Mouse (Mus musculus): Measurements from ENCODE around the gene Arrdc1. TPM values are rescaled to one million over a fixed set of nuclear protein-coding genes. Genes with fewer than 3 reads are reported as not detected.

Arrdc1 gene
- 100 to 1,000 TPM; 127 to 131 TPM for total RNA-seq (2023)

DNA sequence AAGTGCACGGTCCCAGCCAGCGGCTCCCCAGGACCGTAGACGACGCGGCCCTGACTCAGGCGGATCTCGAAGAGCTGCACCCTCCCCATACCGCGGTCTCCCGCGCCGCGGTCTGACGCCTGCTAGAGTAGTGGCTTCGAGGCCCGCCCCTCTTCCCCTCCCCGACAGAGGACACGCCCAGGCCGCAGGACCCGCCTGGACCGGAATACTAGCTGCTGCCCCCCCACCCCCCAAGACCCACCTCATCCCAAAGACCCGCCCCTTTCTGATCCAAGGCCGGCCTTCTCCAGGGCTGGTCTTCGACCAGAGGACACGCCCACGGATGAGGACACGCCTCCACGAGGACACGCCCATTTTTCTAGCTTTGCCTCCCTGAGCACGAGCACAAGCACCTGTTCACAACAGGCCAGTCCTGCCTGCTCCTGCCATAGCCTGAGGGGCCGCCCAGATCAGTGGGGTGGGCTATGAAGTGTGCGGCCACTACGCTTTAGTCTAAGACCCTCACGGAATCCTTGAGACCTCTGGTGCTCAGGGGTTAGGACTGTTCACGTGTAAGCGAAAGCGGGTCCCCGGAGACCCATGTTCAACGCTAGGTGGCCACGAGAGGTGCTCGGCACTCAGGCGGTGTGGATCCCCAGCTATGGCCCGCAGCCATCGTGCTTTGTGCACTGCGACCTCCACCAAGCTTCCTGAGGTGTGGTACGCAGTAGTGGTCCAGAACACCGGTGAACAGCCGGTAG, at the start of gene Arrdc1:
TSS of gene Arrdc1 (minus strand) at position 196 of the 740 bp plus-strand sequence.

DNA sequence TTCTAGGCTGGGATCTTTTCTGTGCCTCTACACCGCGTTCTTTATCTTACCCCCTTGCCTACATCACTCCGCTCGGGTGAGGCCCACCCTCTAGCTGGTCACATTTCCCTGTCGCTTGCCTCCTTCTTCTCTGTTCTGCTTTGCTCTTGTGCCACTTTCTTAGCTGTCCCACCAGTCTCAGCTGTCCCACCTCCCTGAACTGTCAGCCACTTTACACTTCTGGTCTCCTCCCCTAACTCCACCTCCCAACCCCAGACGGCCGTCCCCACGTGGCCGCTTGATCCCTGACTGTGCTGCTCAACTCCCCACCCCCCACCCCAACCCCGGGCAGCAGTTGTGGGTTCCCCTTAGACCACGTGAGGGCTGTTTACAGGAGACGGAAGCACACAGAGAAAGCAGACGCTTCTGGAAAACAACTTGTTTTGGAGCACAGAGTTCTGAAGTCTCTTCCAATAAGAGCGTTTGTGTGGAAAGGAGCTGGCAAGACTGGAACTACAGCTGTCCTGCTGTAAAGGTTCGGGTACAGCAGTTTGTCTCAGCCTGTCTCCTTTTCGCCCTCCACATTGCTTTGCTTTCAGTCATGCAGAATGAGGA, 40.7 kb upstream of the Arrdc1 start, which contains the start of gene Pnpla7:
TSS of gene Pnpla7 (plus strand) at position 330 of the 594 bp plus-strand sequence.

DNA sequence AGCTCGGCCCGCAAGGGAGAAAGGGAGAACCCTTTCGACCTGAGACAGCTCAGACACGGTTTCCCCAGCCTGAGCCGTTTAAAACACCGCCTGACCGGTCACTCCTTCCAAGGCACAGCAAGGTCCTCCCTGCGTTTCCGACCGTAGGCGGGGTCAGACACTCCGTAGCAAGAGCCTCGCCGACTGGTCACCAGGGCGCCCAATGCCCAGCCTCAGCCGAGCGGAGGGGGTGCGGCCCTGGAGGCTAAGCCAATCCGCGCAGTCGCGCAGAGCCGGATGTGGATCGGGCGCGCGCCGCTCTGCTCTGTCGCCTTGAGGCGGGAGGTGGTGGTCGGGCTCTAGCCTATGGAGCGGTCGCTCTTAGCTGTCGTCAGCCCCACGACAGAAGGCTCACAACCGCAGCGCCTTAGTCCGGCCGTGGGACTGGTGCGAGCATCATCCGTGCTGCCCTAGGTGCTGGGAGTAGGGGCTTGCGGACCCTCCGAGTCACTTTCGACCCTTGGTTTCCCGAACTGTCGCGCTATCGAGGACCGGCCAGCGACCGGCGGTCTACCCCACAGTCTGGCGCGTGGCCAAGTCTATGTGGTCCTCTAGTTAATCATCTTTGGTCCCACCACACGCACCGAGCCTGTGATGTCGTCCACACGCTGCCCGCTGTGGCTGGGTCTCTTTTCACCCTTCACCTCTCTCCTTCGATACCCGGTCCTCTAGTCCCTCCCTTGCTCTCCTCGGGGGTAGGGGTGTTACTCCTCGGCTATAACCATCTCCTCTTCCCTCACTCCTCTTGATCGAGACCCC, 40.1 kb upstream of the Arrdc1 start, which contains the start of gene Mrpl41:
TSS of gene Mrpl41 (minus strand) at position 193 of the 798 bp plus-strand sequence.

DNA sequence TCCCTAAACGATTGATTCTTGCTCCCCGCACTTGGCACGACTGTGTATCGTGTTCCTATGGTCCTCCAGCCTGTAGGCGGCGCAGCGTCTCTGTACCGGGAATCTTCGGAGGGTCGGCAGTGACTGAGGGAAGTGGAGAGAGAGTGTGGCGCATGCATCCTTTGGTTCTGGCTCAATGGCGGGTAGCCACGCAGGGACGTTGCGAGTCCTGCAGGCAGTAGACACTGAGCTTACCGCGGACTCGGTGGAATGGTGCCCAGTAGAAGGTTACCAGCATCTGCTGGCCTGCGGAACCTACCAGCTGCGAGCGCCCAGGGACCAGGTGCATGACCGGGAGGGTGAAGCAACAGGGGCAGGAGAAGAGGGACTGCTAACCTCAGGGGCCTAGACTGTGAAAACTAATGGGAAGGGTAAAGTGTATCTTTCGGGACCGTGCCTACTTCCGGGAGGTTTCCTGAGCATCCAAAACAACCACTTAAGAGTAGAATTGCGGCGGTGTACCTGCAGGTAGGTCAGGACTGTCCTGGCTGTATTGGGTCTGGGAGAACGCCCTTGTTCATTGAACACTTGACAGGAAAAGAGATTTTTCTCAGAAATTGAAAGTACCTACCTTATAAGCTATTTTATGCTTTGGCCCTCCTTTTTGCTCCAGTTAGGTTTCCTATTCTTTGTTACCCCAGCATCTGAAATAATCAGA, 27.4 kb upstream of the Arrdc1 start, which contains the start of gene Dph7:
TSS of gene Dph7 (plus strand) at position 97 of the 697 bp plus-strand sequence.

GRCm38 (mm10) chr2:24949421-24950188, 14.6 kb upstream of the Arrdc1 start, which contains the start of gene Zmynd19:
Gene Zmynd19 (plus strand): TSS chr2:24949792.

DNA sequence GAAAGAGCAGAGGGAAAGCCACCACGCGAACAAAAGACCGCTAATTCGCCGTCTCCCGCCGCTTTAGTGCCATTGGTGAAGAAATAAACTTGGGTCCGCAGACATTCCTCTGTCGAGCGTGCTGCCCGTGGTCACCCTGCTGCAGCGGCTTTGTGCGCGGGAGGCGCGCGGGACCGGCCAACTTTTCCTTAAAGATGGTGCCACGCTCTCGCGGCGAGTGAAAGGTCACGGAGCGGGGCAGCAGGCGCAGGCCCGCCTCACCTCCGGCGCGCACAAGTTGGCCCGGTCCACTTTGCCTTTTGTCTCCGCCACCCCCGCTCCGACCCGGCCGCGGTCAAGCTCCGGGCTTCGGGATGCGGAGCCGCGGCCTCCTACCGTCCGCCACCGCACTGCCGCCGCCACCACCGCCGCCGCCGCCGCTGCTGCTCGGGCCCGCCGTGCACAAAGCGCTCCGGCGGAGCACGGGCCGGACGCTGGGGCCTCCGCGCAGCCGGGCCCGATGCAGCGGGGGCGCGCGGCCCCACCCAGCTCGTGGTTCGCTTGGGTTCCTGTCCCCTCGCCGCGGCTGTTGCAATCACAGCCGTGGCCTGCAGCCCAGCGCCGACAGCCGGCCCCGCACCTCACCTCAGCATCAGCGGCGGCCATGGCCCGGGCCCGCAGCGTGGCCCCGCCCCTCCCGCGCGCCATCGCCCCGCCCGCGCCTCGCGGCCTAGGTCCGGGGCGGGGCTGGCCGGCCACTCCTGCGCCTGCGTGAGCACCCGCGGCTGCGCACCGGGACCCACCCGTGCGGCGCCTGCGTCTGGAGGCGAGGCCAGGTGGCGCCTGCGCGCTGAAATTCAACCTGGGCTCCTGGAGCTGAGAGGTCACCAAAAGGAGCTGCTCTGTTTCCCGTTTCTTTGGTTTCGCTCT, 15.9 kb downstream of the Arrdc1 start, which contains the start of gene Ehmt1:
TSS of gene Ehmt1 (minus strand) at position 685 of the 909 bp plus-strand sequence.

Other genes with a start within 250 kb of the Arrdc1 start
- 1 to 10 TPM; 1.6 to 2.6 TPM for gene Cacna1b, start 172.1 kb downstream of the Arrdc1 start, total RNA-seq (2023)
- 100 to 1,000 TPM in 1 of 2 experiments, 10 to 100 TPM in 1; 88.4 to 112 TPM for gene Ehmt1, start 15.6 kb downstream of the Arrdc1 start, total RNA-seq (2023)
- 1 to 10 TPM; 7.1 to 7.6 TPM for gene Zmynd19, start 14.5 kb upstream of the Arrdc1 start, total RNA-seq (2023)
- 1 to 10 TPM; 6.0 to 7.0 TPM for gene Dph7, start 27.1 kb upstream of the Arrdc1 start, total RNA-seq (2023)
- 10 to 100 TPM; 17.2 to 17.4 TPM for gene Mrpl41, start 39.8 kb upstream of the Arrdc1 start, total RNA-seq (2023)
- gene Pnpla7, start 40.8 kb upstream of the Arrdc1 start, total RNA-seq (2023) = 100 to 1,000 TPM; 133 to 171 TPM
- 10 to 100 TPM; 23.6 to 33.9 TPM for gene Nsmf, start 119.1 kb upstream of the Arrdc1 start, total RNA-seq (2023)
- not detected for gene Entpd8, start 145.1 kb upstream of the Arrdc1 start, total RNA-seq (2023)
- gene Noxa1, start 159.9 kb upstream of the Arrdc1 start, total RNA-seq (2023) = not detected
- gene Nrarp, start 245.5 kb upstream of the Arrdc1 start, total RNA-seq (2023) = 1 to 10 TPM; 5.6 to 5.8 TPM